Mouse (Mus musculus): ENCODE data around the gene Mtf1. TPM values are rescaled to one million over a fixed set of nuclear protein-coding genes. Genes with fewer than 3 reads are reported as not detected.

Mtf1 gene
- total RNA-seq, 2 experiments from 2014 or later, result 15.2 to 15.3 TPM

DNA sequence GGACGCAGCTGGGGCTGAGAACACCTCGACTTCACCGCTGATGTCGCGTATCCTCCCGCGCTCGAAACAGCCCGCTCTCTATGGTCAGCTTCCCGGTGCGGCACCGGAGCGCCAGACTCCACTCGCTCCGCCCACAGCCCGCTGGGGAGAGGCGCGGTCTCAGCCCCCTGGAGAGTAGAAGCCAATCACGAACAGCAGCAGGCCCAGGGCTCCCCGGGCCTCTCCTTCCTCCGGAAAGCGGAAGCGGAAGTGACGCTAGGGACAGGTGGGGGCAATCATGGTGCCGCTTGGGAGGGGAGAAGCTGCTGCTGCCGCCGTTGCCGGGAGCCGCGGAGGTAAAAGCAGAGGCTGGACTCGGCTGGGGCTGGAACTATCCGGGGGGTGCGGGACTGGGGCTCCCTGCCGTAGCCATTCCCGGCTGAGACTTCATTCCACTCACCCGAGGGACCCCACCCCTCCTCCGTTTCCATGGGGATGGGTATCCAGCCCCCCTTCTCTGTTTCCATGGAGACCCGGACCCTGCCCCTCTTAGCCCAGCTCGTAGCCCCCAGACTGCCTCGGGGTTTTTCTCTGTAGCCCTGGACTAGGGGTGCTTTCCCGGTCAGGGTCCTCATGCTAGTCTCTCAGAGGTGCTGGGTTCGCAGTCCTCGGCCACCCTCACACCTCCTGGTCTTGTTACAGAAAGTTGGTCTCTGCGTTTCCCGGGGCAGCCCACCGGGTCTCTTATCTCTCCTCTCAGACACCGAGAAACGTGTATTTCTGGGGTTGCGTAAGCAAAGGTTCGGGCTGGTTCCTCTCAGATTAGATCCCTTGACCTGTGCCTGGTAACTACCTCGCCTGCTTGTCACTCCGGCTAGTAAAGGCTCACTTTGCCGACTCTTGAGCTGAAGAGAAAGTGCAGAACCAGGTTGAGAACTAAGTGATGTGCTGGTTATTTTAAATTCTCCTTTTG lies 681 bp downstream of the Mtf1 start:
- DNase-seq, result peak; percentile 98

DNA sequence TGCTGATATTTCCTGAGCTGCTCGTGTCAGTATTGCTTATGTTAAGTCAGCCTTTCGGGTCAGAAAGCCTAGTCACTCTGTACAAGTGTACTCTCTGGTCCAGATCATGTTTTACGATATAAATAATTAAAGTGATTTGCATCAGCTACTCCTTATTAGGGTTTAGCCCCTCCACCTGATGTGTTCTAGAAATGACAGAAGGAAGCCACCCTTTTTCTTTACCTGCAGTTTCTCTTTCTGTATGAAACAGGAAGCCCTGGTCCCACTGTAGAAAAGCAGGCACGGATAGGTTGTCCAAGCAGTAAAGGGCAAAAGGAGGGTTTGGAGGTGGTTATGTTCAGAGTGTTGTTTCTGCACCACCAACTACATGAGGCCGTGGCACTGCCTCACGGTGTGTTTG lies 1.5 kb downstream of the Mtf1 start:
- DNase-seq, result no peak

DNA sequence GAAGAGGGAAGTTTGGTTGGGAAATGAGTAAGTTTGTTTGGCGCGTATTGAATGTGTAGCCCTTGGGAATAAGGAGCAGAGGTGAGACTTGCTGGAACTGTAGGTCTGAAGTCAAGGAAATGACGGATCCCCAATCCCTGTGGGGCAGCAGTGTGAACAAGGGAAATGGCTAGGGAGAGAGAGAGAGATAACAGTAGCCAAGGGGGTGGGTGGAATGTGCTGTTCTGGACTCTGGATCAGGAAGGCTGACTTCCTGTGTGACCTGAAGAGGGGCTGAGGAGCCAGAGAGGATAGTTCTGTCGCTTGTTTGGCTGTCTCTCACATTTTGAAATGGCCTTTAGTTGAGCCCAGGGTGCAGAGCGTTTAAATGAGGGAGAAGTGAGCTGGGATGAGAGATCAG lies 6.6 kb downstream of the Mtf1 start:
- DNase-seq, result no peak

DNA sequence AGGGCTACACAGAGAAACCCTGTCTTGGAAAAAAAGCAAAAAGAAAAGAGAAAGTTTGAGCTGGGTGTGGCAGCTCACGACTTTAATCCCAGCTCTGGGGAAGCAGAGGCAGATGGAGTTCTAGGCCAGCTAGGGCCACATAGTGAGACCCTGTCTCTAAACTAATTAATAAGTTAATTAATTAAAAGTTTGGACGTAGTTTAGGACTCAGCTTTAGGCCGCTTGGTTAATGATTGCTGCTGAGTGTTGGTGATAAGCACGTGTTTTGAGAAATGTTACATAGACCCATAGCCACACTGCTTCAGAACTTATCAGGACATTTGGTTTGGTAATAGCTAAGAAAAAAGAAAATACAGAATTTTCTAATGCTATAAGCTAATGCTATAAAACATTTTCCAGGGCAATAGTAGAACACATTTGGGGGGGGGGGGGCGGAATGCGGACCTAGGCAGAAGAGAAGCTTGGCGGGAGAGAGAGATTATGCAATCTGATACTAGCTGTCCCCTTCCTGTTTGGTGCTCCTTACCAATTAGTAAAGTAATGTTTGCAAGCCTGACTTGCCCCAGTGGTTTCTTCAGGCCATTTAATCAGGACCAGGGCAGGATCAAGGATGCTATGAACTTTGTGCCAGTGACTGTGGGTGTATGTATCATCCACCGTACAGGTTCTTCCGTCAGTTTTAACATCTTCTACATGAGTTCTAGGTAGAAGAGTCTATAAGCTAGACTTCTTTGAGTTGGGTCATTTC lies 7.4 kb downstream of the Mtf1 start:
- no peak for DNase-seq

DNA sequence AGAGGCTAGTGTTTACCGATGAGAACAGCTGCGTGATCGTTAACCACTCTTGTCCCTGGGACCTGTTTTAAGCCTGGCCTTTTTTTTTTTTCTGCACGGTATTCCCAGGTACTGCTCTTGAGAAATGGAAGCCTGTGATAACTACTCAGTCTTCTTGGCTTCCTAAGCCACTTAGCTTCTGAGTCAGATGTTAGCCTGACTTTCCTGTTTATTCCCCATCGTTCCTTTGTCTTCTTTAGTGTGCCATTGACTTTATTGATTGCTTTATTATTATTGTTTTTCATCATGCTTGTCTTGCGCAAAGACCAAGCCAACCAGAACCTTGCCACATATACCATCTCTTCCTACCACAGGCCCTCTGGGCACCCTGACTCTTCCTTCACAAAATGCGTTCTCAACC lies 8.2 kb downstream of the Mtf1 start:
- no peak for DNase-seq

DNA sequence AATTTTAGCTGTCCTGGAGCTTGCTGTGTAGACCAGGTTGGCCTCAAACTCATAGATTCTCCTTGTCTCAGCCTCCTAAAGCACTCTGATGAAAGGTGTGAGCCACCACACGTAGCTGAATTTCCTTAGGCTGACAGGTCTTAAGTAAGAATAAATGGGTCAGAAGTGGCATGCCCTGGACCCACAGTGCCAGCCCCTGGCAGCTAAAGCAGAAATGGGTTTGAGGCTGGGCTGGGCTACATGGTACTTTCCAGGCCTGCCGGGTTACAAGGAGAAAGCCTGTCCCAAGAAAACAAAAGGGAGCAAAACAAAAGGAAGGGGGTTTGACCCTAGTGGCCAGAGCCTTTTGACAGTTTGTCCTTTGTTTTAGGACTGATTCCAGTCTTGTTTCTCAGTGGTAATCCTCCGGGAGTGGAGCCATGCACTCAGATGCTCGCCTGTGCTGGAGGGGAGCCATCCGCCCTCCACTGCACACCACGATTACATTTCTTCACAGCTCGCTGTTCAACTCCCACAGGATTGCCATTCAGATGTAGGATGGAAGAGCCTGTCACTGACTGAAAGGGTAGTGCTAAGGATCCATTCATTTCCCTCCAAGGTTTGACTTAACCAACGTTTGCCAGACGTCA lies 9.6 kb downstream of the Mtf1 start:
- DNase-seq, result peak; percentile 21

DNA sequence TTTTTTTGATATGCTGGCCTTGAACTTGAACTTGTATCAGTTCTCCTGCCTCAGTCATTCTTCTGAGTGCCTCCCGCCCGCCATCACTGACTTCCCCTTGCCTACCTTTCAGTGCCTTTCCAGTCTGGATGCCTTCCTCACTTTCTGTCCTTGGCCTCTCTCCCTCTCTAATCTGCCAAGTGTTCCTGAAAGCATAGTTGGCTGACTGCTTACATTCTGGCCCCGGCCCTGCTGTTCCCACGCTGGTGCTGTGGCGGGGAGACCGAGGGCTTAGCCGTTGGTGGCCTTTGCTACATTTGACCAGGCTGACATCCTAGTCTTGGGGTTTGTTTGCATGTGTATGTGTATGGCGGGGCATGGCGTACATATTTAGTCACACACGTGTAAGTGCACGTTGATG lies 14.0 kb downstream of the Mtf1 start:
- DNase-seq, result no peak

DNA sequence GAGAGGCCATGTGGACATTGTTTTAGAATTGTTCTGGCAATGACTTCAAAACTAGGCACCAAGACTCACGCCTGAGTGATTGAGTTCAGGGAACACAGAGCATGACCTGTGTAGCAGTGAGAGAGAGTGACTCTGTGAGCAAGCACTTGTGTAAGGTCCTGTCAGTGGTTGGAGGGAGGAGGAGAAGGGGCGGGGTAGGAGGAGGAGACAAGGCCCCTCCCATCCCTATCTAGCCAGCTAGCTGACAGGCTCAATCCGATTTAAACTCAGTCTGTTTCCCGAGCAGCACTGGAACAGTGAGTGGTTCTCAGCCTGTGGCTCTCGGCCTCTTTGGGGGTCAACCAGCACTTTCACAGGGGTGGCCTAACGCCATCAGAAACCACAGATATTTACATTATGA lies 15.9 kb downstream of the Mtf1 start:
- peak; percentile 45 for DNase-seq

DNA sequence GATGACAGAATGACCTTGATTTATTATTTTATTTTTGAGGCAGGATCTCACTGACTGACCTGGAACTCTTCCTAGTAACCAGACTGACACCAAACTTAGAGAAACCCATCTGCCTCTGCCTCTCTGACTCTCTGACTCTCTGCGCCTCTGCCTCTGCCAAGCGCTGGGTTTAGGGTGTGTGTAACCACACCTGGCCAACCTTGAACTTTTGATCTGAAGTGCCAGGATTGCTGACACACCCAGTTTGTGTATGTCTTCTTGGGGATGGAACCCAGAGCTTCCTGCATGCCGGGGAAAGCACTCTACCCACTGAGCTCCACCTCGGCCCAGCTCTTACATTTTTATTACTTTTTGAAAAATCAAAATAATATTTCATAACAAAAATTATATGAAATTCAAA lies 16.9 kb downstream of the Mtf1 start:
- no peak for DNase-seq

DNA sequence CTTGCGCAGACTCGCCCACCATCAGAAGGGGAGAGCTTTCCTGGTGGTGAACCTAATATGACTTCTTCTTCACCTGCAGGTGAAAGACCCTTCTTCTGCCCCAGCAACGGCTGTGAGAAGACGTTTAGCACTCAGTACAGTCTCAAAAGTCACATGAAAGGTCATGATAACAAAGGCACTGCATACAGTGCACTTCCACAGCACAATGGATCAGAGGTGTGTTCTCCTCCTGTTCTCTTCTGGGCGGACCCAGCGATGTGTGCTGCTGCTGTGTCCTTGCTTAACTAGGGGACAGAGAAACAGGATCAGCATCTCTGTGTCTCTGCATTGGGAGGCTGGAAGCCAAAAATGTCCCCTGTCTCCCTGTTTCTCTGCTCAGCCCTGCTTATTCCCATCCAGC lies 23.1 kb downstream of the Mtf1 start:
- no peak for DNase-seq

DNA sequence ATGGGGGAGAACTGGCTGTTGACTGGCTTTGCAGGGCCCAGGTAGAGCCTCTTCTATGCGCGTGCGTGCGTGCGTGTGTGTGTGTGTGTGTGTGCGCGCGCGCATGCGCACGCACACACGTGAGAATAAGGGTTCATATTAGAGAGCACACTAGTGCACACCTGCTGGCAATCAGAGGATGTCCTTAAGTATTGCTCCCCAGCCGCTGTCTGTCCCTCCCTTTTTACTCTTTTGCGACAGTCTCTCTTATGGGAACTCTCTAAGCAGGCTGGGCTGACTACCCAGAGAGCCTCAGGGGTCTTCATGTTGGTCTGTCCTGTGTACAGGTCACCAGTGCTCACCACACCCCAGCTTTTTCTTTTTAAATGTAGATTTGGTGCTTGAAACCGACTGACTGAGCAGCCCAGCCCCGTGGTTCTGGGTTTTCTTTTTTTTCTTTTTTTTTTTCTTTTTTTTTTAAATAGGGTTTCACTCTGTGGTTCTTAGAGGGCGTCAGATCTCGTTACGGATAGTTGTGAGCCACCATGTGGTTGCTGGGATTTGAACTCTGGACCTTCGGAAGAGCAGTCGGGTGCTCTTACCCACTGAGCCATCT lies 23.6 kb downstream of the Mtf1 start:
- DNase-seq, result no peak

DNA sequence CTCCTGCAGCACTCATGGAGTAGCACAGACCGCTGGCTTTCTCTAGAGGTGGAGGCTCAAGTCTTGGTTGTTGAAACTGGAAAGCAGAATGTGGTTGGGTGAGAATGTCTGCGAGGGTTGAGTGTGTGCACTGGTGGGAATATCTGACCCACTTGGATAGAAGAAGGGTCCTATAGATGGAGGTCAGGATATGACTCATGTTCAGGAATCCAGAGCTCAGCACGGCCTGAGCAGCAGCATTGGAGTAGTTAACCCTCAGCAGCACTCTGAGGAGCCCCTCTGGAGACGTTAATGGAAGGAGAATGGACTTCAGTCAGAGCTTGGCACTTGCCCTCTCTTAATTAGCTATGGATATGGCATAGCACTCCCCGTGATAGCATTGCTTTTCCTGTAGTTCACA lies 27.8 kb downstream of the Mtf1 start:
- no peak for DNase-seq

DNA sequence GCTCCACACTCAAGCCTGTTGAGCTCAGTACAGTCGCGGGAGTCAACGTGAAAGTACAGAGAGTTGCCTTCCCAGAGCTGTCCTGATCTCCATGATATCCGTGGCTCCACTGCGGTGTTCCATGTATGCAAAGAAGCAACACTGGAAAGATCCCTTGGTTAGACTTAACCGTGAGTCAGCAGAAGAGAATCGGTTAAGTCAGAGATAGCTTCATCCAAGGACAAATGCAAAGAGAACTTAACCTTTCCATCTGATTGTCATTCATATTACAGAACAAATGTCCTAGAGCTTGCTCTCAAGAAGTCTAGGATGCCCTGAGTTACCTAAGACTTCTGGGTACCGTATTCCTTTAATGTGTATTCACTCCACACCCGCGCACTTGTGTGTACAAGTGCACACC lies 30.9 kb downstream of the Mtf1 start:
- DNase-seq, result no peak

DNA sequence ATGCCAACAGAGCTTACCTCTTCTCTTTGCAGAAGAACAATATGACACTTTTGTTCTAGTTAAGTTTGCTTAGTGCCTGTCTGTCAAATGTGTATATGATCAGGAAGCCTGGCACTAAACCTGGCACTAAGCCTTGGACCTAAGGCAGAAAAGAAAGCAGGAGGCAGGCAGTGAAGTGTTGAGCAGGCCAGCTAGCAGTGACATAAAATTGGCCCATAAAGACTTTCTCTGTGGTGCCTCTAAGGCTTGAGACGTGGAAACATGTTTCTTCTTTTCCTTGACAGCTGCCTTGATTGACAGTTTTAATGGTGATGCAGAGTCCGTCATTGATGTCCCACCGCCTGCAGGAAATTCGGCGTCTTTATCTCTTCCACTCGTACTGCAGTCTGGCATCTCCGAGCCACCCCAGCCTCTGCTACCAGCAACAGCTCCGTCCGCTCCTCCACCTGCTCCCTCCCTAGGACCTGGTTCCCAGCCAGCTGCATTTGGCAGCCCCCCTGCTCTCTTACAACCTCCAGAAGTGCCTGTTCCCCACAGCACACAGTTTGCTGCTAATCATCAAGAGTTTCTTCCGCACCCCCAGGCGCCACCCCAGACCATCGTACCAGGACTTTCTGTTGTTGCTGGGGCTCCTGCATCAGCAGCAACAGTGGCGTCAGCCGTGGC lies 36.3 kb downstream of the Mtf1 start:
- no peak for DNase-seq

DNA sequence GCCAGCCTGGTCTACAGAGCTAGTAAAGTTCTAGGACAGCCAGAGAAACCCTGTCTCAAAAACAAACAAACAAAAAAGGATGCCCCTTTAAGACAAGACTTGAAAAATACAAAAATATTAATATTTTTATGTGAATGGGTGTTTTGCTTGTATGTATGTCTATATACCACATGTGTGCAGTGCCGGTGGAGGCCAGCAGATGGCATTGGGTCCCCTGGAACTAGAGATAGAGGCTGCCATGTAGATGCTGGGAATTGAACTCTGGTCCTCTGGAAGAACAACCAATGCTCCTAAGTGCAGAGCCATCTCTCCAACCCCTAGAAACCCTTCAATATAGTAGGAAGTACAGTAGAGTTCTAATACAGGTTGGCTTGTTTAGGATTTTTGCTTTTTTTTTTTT lies 39.1 kb downstream of the Mtf1 start:
- DNase-seq, result no peak

DNA sequence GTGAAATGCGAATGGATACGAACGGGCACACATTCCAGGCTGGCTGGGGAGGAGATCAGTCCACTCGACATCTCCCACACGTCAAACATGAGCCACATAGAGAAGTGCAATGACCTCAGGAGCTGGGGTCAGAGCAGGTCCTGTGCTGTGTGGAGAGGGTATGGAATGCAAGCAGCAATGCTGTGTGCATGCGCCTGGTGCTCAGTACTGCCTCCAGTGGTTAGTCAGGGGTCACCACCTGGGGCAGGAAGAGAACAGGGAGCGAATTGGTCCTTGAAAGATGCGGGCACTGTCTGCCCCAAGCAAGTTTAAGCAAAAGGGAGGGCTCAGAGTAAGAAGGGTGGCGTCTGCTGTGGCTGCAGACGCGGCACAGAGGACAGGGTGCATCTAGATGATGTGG lies 41.6 kb downstream of the Mtf1 start:
- DNase-seq, result peak; percentile 53

DNA sequence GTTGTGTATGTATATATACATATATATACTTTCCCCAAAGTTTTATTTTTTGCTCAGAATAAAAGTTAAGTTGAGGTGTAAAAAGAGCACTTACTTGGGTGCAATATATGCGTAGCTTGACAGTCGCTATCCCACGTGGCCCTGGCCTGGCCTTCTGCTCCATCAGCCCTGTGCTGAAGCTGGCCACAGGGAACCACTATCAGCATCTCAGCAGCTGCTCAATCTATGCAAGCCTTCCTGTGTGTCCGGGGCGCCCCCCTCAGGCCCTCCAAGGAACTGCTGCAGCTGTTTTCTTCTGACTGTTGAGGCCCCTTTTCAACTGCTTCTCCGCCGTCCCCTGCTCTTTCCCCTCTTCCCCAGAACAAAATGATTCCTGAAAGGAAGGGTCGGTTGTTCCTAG lies 45.7 kb downstream of the Mtf1 start:
- peak; percentile 90 for DNase-seq

DNA sequence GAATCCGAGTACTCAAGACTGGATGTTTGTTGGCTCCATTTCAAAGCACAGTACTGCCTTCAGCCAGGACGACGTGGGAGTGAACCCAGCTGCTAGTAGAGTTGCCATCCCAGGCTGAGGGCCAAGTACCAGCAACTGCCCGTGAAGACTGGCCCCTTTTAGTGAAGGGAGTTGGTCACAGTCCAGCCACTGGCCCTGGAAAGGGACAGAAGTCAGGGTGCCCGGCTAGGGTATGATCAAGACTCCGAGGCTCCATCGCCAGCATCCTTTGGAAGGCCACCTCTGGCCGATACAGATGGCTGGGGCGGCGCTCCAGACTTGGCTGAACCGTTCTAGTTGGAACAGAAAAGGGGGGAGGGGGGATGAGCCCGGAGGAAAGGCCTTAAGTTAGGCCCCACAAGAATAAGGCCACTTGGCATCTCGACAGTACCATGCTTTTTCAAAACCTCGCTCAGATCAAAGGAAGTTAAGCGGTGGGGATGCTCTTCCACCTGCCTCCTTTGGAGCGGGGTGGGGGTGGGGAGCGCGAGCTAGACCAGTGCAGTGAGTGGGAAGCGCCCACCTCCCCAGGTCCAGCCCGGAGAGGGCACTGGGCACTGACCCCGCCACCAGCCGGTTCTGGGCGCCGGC lies 47.8 kb downstream of the Mtf1 start:
- DNase-seq, result peak; percentile 62

DNA sequence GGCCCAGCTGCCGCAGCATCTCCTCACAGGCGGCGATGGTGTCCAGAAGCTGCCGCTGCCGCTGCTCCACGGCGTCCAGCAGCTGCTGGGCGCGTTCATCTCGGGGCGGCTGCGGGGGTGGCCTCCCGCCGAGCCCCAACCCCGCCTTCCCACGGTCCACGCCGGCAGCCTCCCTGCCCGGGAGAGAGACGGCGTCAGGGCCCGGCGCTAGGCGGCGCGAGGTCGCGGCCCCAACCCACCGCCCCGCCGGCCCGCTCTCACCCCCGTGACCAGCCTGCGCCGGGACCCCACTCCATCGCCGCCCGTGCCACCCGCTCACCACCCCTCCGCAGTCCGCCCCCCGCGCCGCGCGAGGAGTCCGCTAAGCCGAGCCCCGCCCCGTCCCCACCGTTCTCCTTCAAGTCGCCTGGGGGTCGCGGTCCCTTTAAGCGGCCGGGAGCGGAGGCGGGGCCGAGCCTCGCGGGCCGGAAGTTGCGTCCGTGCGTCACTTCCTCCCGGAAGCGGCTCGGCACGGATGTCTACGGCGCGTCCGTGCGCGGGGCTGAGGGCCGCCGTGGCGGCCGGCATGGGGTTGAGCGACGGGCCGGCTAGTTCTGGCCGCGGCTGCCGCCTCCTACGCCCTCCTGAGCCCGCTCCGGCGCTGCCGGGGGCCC lies 48.5 kb downstream of the Mtf1 start, which contains the start of gene Yrdc:
Gene Yrdc (plus strand): TSS at position 419 of the 653 bp plus-strand sequence.
- peak; percentile 96 for DNase-seq

DNA sequence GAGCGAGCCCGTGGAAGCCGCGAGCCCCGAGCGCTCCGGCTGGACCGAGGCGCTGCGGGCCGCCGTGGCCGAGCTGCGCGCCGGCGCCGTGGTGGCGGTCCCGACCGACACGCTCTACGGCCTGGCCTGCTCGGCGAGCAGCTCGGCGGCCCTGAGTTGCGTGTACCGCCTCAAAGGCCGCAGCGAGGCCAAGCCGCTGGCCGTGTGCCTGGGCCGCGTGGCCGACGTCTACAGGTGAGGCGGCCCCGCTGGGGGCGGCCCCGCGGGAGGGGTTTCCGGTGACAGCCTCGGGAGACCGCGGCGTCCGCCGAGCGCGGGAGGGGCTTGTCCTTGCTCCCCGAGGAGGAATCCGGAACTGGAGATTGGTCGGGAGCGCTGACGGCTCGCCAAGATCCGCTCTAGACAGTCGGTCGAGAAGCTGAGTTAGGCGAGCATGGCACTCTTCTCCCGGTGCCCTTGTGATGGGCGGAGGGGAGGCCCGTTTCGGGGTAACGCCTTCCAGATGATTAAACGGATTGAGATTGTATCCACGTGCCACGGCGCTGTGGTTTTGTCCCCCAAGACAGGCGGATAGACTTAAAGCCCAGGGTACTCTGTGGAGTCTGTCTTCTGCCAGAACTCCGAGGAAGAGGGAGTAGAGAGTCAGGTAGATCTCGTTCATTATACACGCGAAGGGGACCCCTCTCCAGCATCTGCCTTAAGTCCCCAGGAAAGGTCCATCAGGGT lies 49.2 kb downstream of the Mtf1 start, which contains the start of gene 1110065P20Rik:
Gene 1110065P20Rik (minus strand): TSS at position 264 of the 726 bp plus-strand sequence.
- peak; percentile 81 for DNase-seq
